Mouse (Mus musculus) effector memory CD4-positive, alpha-beta T cell, adult 7 months (primary cell): Measurements from ENCODE around the gene Ccnk. TPM values are rescaled to one million over a fixed set of nuclear protein-coding genes. Genes with fewer than 3 reads are reported as not detected.

Source experiments
- polyA plus RNA-seq: library from polyadenylated mRNA; unstranded; fragments of 100-300 nt; shearing (Covaris generic); gene quantifications from one replicate; pipeline ENCODE4 v1.2.1, GENCODE M21; 2017

The Ccnk gene
- 4.2 TPM for polyA plus RNA-seq

DNA sequence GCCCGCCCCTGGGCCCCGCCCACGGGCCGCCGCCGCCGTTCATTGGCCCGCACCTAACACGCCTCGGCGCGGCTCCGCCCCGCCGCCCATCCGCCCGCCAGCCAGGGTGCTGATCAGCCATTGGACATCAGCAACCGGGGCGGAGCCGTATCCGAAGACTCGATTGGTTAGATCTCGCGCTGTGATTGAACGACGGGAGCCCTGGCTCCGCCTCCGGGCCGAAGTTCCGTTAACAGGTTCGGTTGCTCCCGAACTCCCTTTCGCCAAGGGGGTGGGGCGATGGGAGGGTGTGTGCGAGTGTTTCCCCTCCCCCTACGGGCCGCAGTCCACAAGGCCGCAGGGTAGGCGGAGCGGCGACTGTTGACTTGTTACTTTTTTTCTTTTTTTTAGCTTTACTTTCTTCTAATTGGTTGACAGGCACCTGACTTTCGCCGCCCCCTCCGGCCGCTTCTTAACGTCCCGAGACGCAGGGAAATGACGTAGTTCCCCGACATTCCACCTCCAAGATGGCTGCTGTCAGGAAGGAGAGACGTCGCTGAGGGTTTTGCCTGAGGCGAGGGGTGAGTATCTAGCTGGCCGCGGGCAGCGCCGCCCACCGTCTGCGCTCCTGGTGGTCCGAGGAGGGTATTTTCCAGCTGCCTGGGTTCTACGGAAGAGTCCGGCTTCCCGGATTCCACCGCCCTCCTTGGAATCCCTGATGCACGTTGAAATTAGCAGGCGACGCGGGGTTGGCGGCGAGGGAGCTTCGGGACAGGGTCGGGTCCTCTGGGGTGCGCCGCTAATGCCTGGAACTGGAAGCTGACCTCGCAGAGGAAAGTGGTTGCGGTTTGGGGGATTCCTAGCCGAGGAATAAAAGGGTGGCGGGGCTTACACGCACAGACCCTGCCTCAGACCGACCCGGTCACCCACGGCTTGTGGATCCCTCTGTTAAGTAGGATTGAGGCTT, at the start of gene Ccnk:
Gene Ccnk (plus strand): TSS at position 259 of the 946 bp plus-strand sequence.

DNA sequence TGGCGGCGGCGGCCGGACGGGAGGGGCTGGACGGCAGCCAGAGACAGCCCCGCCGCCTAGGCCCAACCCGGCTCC, 296 bp upstream of the Ccnk start, which contains the start of gene Setd3:
Gene Setd3 (minus strand): TSS at position 69 of the 75 bp plus-strand sequence.

Other genes starting within 250 kb of the Ccnk start
- 237 TPM for gene Bcl11b, start 176.0 kb upstream of the Ccnk start, polyA plus RNA-seq
- 99.7 TPM for gene Setd3, start 265 bp upstream of the Ccnk start, polyA plus RNA-seq
- 0.20 TPM for gene Ccdc85c, start 95.8 kb downstream of the Ccnk start, polyA plus RNA-seq
- gene Hhipl1, start 126.7 kb downstream of the Ccnk start, polyA plus RNA-seq, result 0.17 TPM
- not detected for gene Cyp46a1, start 154.8 kb downstream of the Ccnk start, polyA plus RNA-seq
- 0.20 TPM for gene Eml1, start 191.4 kb downstream of the Ccnk start, polyA plus RNA-seq